Mouse (Mus musculus) left cerebral cortex, postnatal 4 days (tissue): ENCODE measurements at regions not wholly inside any gene's neighbourhood (a gene's known extent, or its start where the extent isn't known, plus 50 kb on each side); places are given as distances from the start of the nearest gene placed in this dataset.

Source experiments
- DNase-seq: peaks from one replicate; pipeline ENCODE4 v3.0.0-alpha.2; 2022
- intact Hi-C: fragments of 180-260 bp; cut with DNase I; formaldehyde crosslinking; loops from one replicate; pipeline ENCODE4 v1.15.1; 2025

GRCm38 (mm10) chr2:166412031-166412858 lies 256.8 kb upstream of the Sulf2 start:
- intact Hi-C loops, result no loop called here
- DNase-seq, result no peak

- intact Hi-C loops, result no loop called here
- no peak for DNase-seq
Observed at GRCm38 (mm10) chr2:166409391-166409790, 253.9 kb upstream of the Sulf2 start.

GRCm38 (mm10) chr2:166408806-166409205 lies 253.3 kb upstream of the Sulf2 start:
- DNase-seq, result no peak
- intact Hi-C loops, result no loop called here

- intact Hi-C loops, result no loop called here
- no peak for DNase-seq
Observed at GRCm38 (mm10) chr2:166408009-166408408, 252.5 kb upstream of the Sulf2 start.

DNA sequence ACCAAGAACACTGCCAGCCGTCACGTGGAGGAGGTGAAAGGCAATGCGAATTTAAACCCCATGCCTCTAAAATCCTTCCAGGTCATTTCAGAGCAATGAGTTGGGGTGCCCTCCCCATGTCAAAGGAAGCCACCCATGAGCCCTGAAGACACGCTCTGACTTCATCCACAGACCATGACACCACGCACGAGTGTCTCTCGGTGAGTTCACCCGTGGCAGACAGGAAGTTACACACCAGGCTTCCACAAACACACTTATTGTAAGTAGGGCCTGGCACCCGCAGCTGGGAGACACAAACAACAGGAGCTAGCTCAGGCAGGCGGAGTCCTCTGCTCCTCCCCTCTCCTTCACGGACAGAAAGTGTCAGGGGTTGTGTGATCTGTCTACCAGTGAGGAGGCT lies 251.4 kb upstream of the Sulf2 start:
- intact Hi-C loops, result no loop called here
- DNase-seq, result no peak

DNA sequence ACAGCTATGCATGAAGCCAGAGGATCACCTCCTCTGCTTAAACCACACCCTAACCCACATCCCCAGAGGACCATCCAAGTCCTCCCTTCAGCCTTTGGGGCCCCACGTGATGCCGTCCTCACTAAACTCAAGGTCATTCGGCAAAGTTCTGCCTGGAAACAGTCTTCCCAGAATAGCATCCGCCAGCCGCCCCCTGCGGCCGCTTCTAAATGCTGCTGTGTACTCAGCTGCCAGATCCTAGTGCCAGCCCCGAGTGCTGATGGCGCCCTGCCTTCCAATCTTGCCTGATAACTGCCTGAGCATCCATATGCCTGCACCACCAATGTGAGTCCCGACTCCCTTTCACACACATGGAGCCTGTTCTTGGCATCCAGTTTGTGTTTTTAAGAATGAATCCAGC lies 247.9 kb upstream of the Sulf2 start:
- DNase-seq, result peak; percentile 78
- intact Hi-C loops, result no loop called here

- DNase-seq, result no peak
- intact Hi-C loops, result no loop called here
Observed at GRCm38 (mm10) chr2:166401860-166402259, 246.4 kb upstream of the Sulf2 start.

DNA sequence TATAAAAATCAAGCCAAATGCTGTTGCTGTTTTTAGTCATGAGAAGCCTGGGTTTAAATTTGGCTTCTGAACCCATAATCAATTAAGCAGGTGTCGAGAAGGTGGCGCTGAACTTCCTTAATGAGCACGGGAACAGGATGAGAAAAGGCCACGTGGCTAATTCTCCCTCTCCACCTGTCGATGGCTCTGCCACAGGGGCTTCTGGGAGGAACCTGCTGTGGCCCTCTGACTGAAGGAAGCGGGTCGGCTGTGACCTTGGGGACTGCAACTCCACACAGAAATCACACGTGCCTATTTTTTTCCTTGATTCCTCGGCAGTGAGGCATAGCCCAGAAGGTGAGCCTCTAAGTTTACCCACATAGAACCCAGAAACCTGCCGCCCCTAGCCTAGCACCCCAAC lies 244.8 kb upstream of the Sulf2 start:
- no peak for DNase-seq
- intact Hi-C loops, result no loop called here

DNA sequence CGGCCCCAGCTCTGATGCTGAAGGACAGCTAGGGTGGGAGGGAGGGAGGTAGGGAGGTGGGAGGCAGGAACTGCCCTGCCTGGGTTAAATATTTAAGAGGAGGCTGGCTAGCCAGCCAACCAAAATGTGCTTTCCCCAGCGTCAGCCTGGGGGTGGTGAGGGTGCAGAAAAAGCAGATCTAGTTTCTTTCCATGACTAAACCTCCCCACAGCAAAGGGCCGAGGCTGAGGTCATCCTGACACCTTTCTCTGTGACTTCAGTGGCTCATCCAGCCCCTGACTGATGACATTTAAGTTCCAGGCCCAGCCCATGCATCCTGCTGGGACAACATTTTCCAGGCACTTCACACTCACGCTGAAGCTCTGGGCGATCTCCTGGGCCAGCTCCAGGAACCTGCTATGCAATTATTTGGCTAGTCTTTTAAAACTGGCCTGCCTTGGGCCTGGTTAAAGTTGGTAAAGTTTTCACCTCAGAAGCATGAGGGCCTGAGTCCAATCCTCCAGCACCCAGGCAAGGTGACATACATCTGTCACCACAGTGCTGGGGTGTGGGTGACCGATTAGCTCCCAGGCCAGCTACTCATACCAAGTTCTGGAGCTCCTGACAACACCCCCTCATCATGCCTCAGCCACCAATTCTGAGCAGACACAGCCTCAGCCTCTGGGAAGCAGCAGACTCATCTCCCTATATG lies 243.8 kb upstream of the Sulf2 start:
- intact Hi-C loops, result no loop called here

DNA sequence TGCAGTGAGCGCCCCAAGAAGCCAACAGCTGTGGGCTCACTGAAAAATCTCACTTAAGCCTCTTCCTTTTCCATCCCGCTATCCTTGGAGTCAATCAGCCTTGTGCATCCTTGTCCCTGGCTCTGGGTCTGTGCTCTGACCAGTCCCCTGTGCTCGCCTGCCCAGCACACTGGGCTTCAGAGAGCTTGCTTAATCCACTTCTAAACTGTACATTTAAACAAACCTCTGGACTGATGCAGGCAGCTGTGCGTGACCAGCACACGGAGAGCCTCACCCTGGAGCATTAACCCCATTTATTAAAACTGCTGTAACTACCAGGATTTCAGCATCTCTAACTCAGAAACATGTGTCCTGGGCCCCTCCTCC lies 243.3 kb upstream of the Sulf2 start:
- intact Hi-C loops, result no loop called here
- no peak for DNase-seq

More for the DNA sequence above, 243.8 kb upstream of the Sulf2 start:
- DNase-seq, result no peak

DNA sequence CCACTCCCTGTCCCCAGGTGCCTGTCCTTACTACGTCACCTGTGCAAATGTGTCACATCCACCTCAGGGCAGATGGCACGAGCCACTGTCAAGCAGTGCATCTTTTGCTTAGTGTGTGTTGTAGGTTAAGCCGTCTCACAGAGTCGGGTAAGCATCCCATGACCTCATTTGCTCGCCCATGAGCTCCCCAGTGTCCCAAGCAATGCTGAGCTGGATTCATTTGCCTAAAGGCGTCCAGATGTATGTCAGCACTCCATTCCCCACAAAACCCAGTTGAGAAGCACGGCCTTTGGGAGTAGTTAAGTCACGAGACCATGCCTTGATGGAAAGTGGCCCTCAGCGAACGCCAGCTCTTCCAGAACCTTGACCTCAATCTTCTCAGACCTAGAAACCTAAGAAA lies 242.7 kb upstream of the Sulf2 start:
- DNase-seq, result no peak
- intact Hi-C loops, result no loop called here

- DNase-seq, result no peak
- intact Hi-C loops, result no loop called here
Observed at GRCm38 (mm10) chr2:166394666-166395065, 239.2 kb upstream of the Sulf2 start.

DNA sequence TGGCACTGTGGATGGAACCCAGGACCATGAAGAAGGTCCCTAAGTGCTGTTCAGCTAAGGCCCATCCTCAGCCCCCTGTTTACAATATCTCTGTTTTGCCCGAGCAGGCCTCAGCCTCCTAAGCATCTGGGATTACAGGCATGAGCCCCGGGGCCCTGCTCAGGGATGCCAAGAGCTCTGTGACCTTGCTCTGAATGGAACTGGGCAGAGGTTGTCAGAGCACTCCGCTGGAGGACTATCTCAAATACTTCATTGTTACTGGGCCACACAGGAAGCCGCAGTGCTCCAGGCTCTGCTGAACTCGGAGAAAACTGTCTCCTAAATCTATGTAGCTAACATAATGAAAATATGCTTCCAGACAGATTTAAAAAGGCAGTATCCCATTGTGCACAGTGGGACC lies 235.7 kb upstream of the Sulf2 start:
- intact Hi-C loops, result no loop called here
- DNase-seq, result no peak

- DNase-seq, result no peak
- intact Hi-C loops, result no loop called here
Observed at GRCm38 (mm10) chr2:166388050-166388449, 232.6 kb upstream of the Sulf2 start.

GRCm38 (mm10) chr2:166386817-166387216 lies 231.4 kb upstream of the Sulf2 start:
- DNase-seq, result peak; percentile 57
- intact Hi-C loops, result no loop called here

- no peak for DNase-seq
Observed at GRCm38 (mm10) chr2:166384583-166384982, 229.1 kb upstream of the Sulf2 start.

GRCm38 (mm10) chr2:166383356-166383755 lies 227.9 kb upstream of the Sulf2 start:
- intact Hi-C loops, result no loop called here
- no peak for DNase-seq

More at GRCm38 (mm10) chr2:166384583-166384982, 229.1 kb upstream of the Sulf2 start:
- intact Hi-C loops, result no loop called here

- DNase-seq, result no peak
- intact Hi-C loops, result no loop called here
Observed at GRCm38 (mm10) chr2:166382180-166382579, 226.7 kb upstream of the Sulf2 start.

GRCm38 (mm10) chr2:166380854-166381253 lies 225.4 kb upstream of the Sulf2 start:
- intact Hi-C loops, result no loop called here
- no peak for DNase-seq

- intact Hi-C loops, result no loop called here
- no peak for DNase-seq
Observed at GRCm38 (mm10) chr2:166378325-166378724, 222.9 kb upstream of the Sulf2 start.

GRCm38 (mm10) chr2:166377329-166377728 lies 221.9 kb upstream of the Sulf2 start:
- peak; percentile 90 for DNase-seq
- intact Hi-C loops, result no loop called here

DNA sequence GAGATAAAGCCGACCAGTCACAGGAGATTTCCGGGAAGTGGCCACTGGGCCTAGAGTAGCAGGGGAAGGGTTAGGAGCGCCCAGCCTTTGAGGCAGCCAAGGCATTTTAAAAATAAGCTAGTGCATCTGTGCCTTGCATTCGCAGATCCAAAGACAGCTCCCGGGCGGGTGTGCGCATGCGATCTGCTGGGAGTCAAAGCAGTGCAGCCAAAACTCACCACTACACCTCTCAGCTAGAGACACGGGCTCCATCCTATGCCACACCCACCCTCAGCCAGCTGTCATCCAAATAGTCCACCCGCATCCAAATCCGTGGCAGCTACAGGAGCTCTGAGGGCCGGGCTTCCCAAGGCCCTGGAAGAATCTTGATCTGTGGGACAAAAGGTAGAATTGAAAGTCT lies 220.2 kb upstream of the Sulf2 start:
- intact Hi-C loops, result no loop called here
- no peak for DNase-seq
